Comparison of ENCODE assay signal across 10 mouse cellular contexts in genomic region chr9:106147851-106148431, GRCm38 (mm10). TPM values are rescaled to one million over a fixed set of nuclear protein-coding genes. Genes with fewer than 3 reads are reported as not detected.
DNase-seq lines count a peak whose midpoint lies in the region; ATAC-seq and TF ChIP-seq lines count a peak whose summit lies in the region.
"Had no signal": no experiment of that assay in that cellular context is flagged by ENCODE, and none has a peak within 500 bp of the region (broad histone marks: within the 10 kb centered on the region; RNA-seq: fewer than 3 reads in every experiment).

No protein-coding gene starts in this region.

- WGBS in heart, postnatal 0 days, result 8% methylated on average over 10 of the region's 10 CpGs
- 1% methylated on average over 10 of the region's 10 CpGs for WGBS in forebrain, embryonic 10.5 days
- WGBS in limb, embryonic 13.5 days, result 4% methylated on average over 10 of the region's 10 CpGs
- WGBS in neural tube, embryonic 15.5 days, result 2% methylated on average over 10 of the region's 10 CpGs

- H3K9ac ChIP-seq in heart, postnatal 0 days (replicated peaks; ENCODE audit: low read depth, low read length), result no peak overlapping the region
- H3K9ac ChIP-seq in limb, embryonic 13.5 days, result peak overlapping the region; percentile 66
- H3K9ac ChIP-seq in neural tube, embryonic 15.5 days (replicated peaks), result peak overlapping the region; percentile 93

- intact Hi-C loops in heart, postnatal 36 days (cut with DNase I), result no loop called here

- H3K4me1 ChIP-seq in heart, postnatal 0 days (ENCODE audit: control insufficient read depth, insufficient read depth), result no peaks in the 10 kb centered on the region; the same call in 1 of the 2 replicates
- H3K4me1 ChIP-seq in forebrain, embryonic 10.5 days, result peaks cover 64% of the 10 kb centered on the region
- H3K4me1 ChIP-seq in limb, embryonic 13.5 days, result peaks cover 20% of the 10 kb centered on the region
- H3K4me1 ChIP-seq in neural tube, embryonic 15.5 days, result peaks cover 51% of the 10 kb centered on the region

- peak overlapping the region; percentile 20; the same call in 1 of the 2 replicates for H3K4me2 ChIP-seq in heart, postnatal 0 days (ENCODE audit: low read depth, low read length)
- H3K4me2 ChIP-seq in limb, embryonic 13.5 days (replicated peaks), result peak overlapping the region; percentile 84
- peak overlapping the region; percentile 84 for H3K4me2 ChIP-seq in neural tube, embryonic 15.5 days

- no peak for DNase-seq in heart, postnatal 0 days (ENCODE audit: low spot score)
- DNase-seq in heart, postnatal 36 days, result no peak
- DNase-seq in forebrain, embryonic 10.5 days (ENCODE audit: extremely low spot score, low spot score), result peak; percentile 67
- no peak for DNase-seq in Muller cell, postnatal 12 days (ENCODE audit: inconsistent ontology term)
- no peak for DNase-seq in frontal cortex, adult 2 months (ENCODE audit: extremely low spot score in 1 of 2, low spot score in 1 of 2)
- no peak for DNase-seq in cerebellum, adult 11 months

- H3K4me3 ChIP-seq in heart, postnatal 0 days (ENCODE audit: low read depth, low read length), result no peak overlapping the region
- peak overlapping the region; percentile 64 for H3K4me3 ChIP-seq in forebrain, embryonic 10.5 days
- peak overlapping the region; percentile 49 for H3K4me3 ChIP-seq in limb, embryonic 13.5 days
- H3K4me3 ChIP-seq in neural tube, embryonic 15.5 days (replicated peaks), result peak overlapping the region; percentile 80

- no peak overlapping the region for H3K27ac ChIP-seq in heart, postnatal 0 days (ENCODE audit: low read depth)
- peak overlapping the region; percentile 95 for H3K27ac ChIP-seq in forebrain, embryonic 10.5 days
- no peak overlapping the region for H3K27ac ChIP-seq in limb, embryonic 13.5 days
- H3K27ac ChIP-seq in neural tube, embryonic 15.5 days (replicated peaks), result peak overlapping the region; percentile 94
- H3K27ac ChIP-seq: macrophage had no signal

- TF ChIP-seq EP300 in heart, postnatal 0 days (IDR thresholded peaks at IDR 0.05; ENCODE audit: low read depth), result no peak

- H3K9me3 ChIP-seq in heart, postnatal 0 days (replicated peaks; ENCODE audit: control insufficient read depth, low read length), result no peaks in the 10 kb centered on the region
- H3K9me3 ChIP-seq in forebrain, embryonic 10.5 days, result no peaks in the 10 kb centered on the region
- H3K9me3 ChIP-seq in limb, embryonic 13.5 days, result no peaks in the 10 kb centered on the region
- no peaks in the 10 kb centered on the region for H3K9me3 ChIP-seq in neural tube, embryonic 15.5 days (replicated peaks)

- H3K27me3 ChIP-seq in heart, postnatal 0 days (ENCODE audit: control insufficient read depth, insufficient read depth, low read length), result peaks cover 48% of the 10 kb centered on the region
- peaks cover 48% of the 10 kb centered on the region for H3K27me3 ChIP-seq in forebrain, embryonic 10.5 days (ENCODE audit: poor library complexity, severe bottlenecking)
- H3K27me3 ChIP-seq in limb, embryonic 13.5 days, result peaks cover 66% of the 10 kb centered on the region
- H3K27me3 ChIP-seq in neural tube, embryonic 15.5 days (replicated peaks), result no peaks in the 10 kb centered on the region

- ATAC-seq in heart, postnatal 0 days (ENCODE audit: insufficient read depth, low read depth), result no peak
- ATAC-seq in limb, embryonic 13.5 days (ENCODE audit: low FRiP score, low read depth), result peak; percentile 31; the same call in 1 of the 2 replicates
- ATAC-seq in neural tube, embryonic 15.5 days (ENCODE audit: low FRiP score), result peak; percentile 64

- TF ChIP-seq CTCF in heart, postnatal 0 days (IDR thresholded peaks at IDR 0.05; ENCODE audit: low read depth), result no peak

- H3K36me3 ChIP-seq in heart, postnatal 0 days (replicated peaks; ENCODE audit: control insufficient read depth, insufficient read depth, low read length), result no peaks in the 10 kb centered on the region
- H3K36me3 ChIP-seq in forebrain, embryonic 10.5 days (replicated peaks), result peaks cover 31% of the 10 kb centered on the region
- H3K36me3 ChIP-seq in limb, embryonic 13.5 days, result no peaks in the 10 kb centered on the region
- peaks cover 13% of the 10 kb centered on the region for H3K36me3 ChIP-seq in neural tube, embryonic 15.5 days

RNA-seq across cellular contexts. Expression of gene Glyctk, which starts 10.0 kb away (rescaled TPM):
- total RNA-seq in heart, postnatal 0 days (2014; rRNA removed; ENCODE audit: low replicate concordance), result 2.0 and 2.5 TPM in 2 replicates
- 0.90 and 1.1 TPM in 2 replicates for polyA plus RNA-seq in heart, postnatal 0 days (2015; fragmentation: Nextera tagmentation; extraction: Ambion mirVana)
- 1 to 10 TPM; 1.3 to 1.7 TPM for total RNA-seq in heart, postnatal 36 days (2021)
- polyA plus RNA-seq in forebrain, embryonic 10.5 days (2016; fragmentation: Nextera tagmentation; extraction: Ambion mirVana), result 6.8 and 8.0 TPM in 2 replicates
- polyA plus RNA-seq in limb, embryonic 13.5 days (2015; fragmentation: Nextera tagmentation; extraction: Ambion mirVana), result 3.2 and 3.3 TPM in 2 replicates
- 2.3 and 2.7 TPM in 2 replicates for polyA plus RNA-seq in neural tube, embryonic 15.5 days (2015; fragmentation: Nextera tagmentation; extraction: Ambion mirVana)
- 3.2 and 3.3 TPM in 2 replicates for polyA plus RNA-seq in frontal cortex, adult 2 months (2012; rRNA removed)

RNA-seq across cellular contexts. Expression of gene Wdr82, which starts 22.8 kb away (rescaled TPM):
- total RNA-seq in heart, postnatal 0 days (2014; rRNA removed; ENCODE audit: low replicate concordance), result 122 and 124 TPM in 2 replicates
- polyA plus RNA-seq in heart, postnatal 0 days (2015; fragmentation: Nextera tagmentation; extraction: Ambion mirVana), result 13.9 and 14.3 TPM in 2 replicates
- 10 to 100 TPM; 34.6 to 43.4 TPM for total RNA-seq in heart, postnatal 36 days (2021)
- 28.3 and 30.2 TPM in 2 replicates for polyA plus RNA-seq in forebrain, embryonic 10.5 days (2016; fragmentation: Nextera tagmentation; extraction: Ambion mirVana)
- polyA plus RNA-seq in limb, embryonic 13.5 days (2015; fragmentation: Nextera tagmentation; extraction: Ambion mirVana), result 27.6 and 28.0 TPM in 2 replicates
- 28.6 and 32.1 TPM in 2 replicates for polyA plus RNA-seq in neural tube, embryonic 15.5 days (2015; fragmentation: Nextera tagmentation; extraction: Ambion mirVana)
- polyA plus RNA-seq in frontal cortex, adult 2 months (2012; rRNA removed), result 99.9 and 107 TPM in 2 replicates

RNA-seq across cellular contexts. Expression of gene Col6a4, which starts 51.4 kb away (rescaled TPM):
- total RNA-seq in heart, postnatal 0 days (2014; rRNA removed; ENCODE audit: low replicate concordance), result under 0.01 TPM in 1 of 2 replicates, not detected in the other
- 0.01 TPM in 1 of 2 replicates, not detected in the other for polyA plus RNA-seq in heart, postnatal 0 days (2015; fragmentation: Nextera tagmentation; extraction: Ambion mirVana)
- total RNA-seq in heart, postnatal 36 days (2021), result not detected
- polyA plus RNA-seq in forebrain, embryonic 10.5 days (2016; fragmentation: Nextera tagmentation; extraction: Ambion mirVana), result 0.20 TPM in 1 of 2 replicates, not detected in the other
- 0.29 and 0.36 TPM in 2 replicates for polyA plus RNA-seq in limb, embryonic 13.5 days (2015; fragmentation: Nextera tagmentation; extraction: Ambion mirVana)
- 1.2 and 3.5 TPM in 2 replicates for polyA plus RNA-seq in neural tube, embryonic 15.5 days (2015; fragmentation: Nextera tagmentation; extraction: Ambion mirVana)
- 3.3 and 5.7 TPM in 2 replicates for polyA plus RNA-seq in frontal cortex, adult 2 months (2012; rRNA removed)
- total RNA-seq: hematopoietic stem cell, adult 5-6 weeks had no signal
- polyA plus RNA-seq: macrophage had no signal

RNA-seq across cellular contexts. Expression of gene Ppm1m, which starts 51.6 kb away (rescaled TPM):
- 7.5 and 22.8 TPM in 2 replicates for total RNA-seq in heart, postnatal 0 days (2014; rRNA removed; ENCODE audit: low replicate concordance)
- 13.1 and 15.1 TPM in 2 replicates for polyA plus RNA-seq in heart, postnatal 0 days (2015; fragmentation: Nextera tagmentation; extraction: Ambion mirVana)
- total RNA-seq in heart, postnatal 36 days (2021), result 10 to 100 TPM; 12.2 to 13.8 TPM
- 42.0 and 50.7 TPM in 2 replicates for polyA plus RNA-seq in forebrain, embryonic 10.5 days (2016; fragmentation: Nextera tagmentation; extraction: Ambion mirVana)
- polyA plus RNA-seq in limb, embryonic 13.5 days (2015; fragmentation: Nextera tagmentation; extraction: Ambion mirVana), result 57.0 and 57.7 TPM in 2 replicates
- polyA plus RNA-seq in neural tube, embryonic 15.5 days (2015; fragmentation: Nextera tagmentation; extraction: Ambion mirVana), result 16.9 and 20.5 TPM in 2 replicates
- polyA plus RNA-seq in frontal cortex, adult 2 months (2012; rRNA removed), result 32.0 and 35.1 TPM in 2 replicates

RNA-seq across cellular contexts. Expression of gene Twf2, which starts 55.0 kb away (rescaled TPM):
- total RNA-seq in heart, postnatal 0 days (2014; rRNA removed; ENCODE audit: low replicate concordance), result 92.1 and 105 TPM in 2 replicates
- 57.3 and 64.2 TPM in 2 replicates for polyA plus RNA-seq in heart, postnatal 0 days (2015; fragmentation: Nextera tagmentation; extraction: Ambion mirVana)
- total RNA-seq in heart, postnatal 36 days (2021), result 100 to 1,000 TPM; 266 to 269 TPM
- polyA plus RNA-seq in forebrain, embryonic 10.5 days (2016; fragmentation: Nextera tagmentation; extraction: Ambion mirVana), result 70.9 and 71.8 TPM in 2 replicates
- 59.1 and 63.6 TPM in 2 replicates for polyA plus RNA-seq in limb, embryonic 13.5 days (2015; fragmentation: Nextera tagmentation; extraction: Ambion mirVana)
- 48.1 and 58.2 TPM in 2 replicates for polyA plus RNA-seq in neural tube, embryonic 15.5 days (2015; fragmentation: Nextera tagmentation; extraction: Ambion mirVana)
- polyA plus RNA-seq in frontal cortex, adult 2 months (2012; rRNA removed), result 65.8 and 66.8 TPM in 2 replicates

Comparison
In these comparisons a context has a peak if more than half of its experiments do, and no peak if none do; other contexts are left out.
1. H3K27ac ChIP-seq: peak in forebrain, embryonic 10.5 days (single experiment) and neural tube, embryonic 15.5 days (single experiment); none in heart, postnatal 0 days (single experiment) and limb, embryonic 13.5 days (single experiment).
2. H3K4me2 ChIP-seq: peak in every context shown above with its lines; median percentile 84 in limb, embryonic 13.5 days; 84 in neural tube, embryonic 15.5 days; 20 in heart, postnatal 0 days.